Mouse (Mus musculus) embryonic facial prominence, embryonic 14.5 days (tissue): ENCODE results near the gene Echdc2. TPM values are rescaled to one million over a fixed set of nuclear protein-coding genes. Genes with fewer than 3 reads are reported as not detected.

Experiments used
- ATAC-seq: fragments of 200-750 bp; cut with Nextera tagmentation; 2 replicates; pipeline ENCODE4 v1.8.0; 2017; ENCODE audit warnings: low read depth, moderate number of reproducible peaks, moderate TSS enrichment
- DNase-seq: peaks from one replicate; pipeline ENCODE4 v3.0.0-alpha.2; 2015; ENCODE audit warnings: low spot score
- H3K27ac ChIP-seq: fragments of 300-500 bp; sonication (generic); replicated peaks from 2 replicates; pipeline ENCODE4 v1.5.1; 2014; ENCODE audit warnings: low read depth, mild to moderate bottlenecking, low read length, moderate library complexity
- H3K27me3 ChIP-seq: fragments of 300-500 bp; sonication (generic); replicated peaks from 2 replicates; pipeline ENCODE4 v1.6.1; 2014; ENCODE audit warnings: low read length; ENCODE audit not compliant: control insufficient read depth, insufficient read depth
- H3K36me3 ChIP-seq: fragments of 300-500 bp; sonication (generic); 2 replicates; pipeline ENCODE4 v1.6.1; 2014; ENCODE audit warnings: low read length, mixed read lengths; ENCODE audit not compliant: control insufficient read depth, insufficient read depth
- H3K4me1 ChIP-seq: fragments of 300-500 bp; sonication (generic); 2 replicates; pipeline ENCODE4 v1.6.1; 2014; ENCODE audit warnings: antibody characterized with exemption, low read length; ENCODE audit not compliant: control insufficient read depth, insufficient read depth
- H3K4me2 ChIP-seq: fragments of 300-500 bp; sonication (generic); 2 replicates; pipeline ENCODE4 v1.6.1; 2014; ENCODE audit warnings: low read depth, mild to moderate bottlenecking, low read length, moderate library complexity, mixed read lengths
- H3K4me3 ChIP-seq: fragments of 300-500 bp; sonication (generic); 2 replicates; pipeline ENCODE4 v1.5.1; 2014; ENCODE audit warnings: low read depth, mild to moderate bottlenecking, low read length
- H3K9ac ChIP-seq: fragments of 300-500 bp; sonication (generic); 2 replicates; pipeline ENCODE4 v1.6.1; 2014; ENCODE audit warnings: low read depth, mild to moderate bottlenecking, low read length, moderate library complexity, mixed read lengths
- H3K9me3 ChIP-seq: fragments of 300-500 bp; sonication (generic); 2 replicates; pipeline ENCODE4 v1.6.1; 2016; ENCODE audit warnings: low read length; ENCODE audit not compliant: control insufficient read depth
- WGBS: fragments of 180-500 bp; shearing (Covaris S2); extraction: QIAGEN DNeasy Blood & Tissue Kit; methylation state at CpG from one replicate; pipeline ENCODE4 v1.1.7; 2014; 5-methylcytosine and 5-hydroxymethylcytosine counted together
- polyA plus RNA-seq: library from polyadenylated mRNA; unstranded; fragments of >200 nt; fragmentation: Nextera tagmentation; extraction: Ambion mirVana; gene quantifications from 2 replicates; pipeline ENCODE4 v1.2.1, GENCODE M21; 2014

Gene Echdc2
- polyA plus RNA-seq, 1 experiment from 2014 or later: 36.6 TPM

GRCm38 (mm10) chr4:108217332-108218179, 52.3 kb downstream of the Echdc2 start, which contains the start of gene Zyg11a:
TSS of gene Zyg11a (minus strand) at chr4:108218048.
- peak within 1 kb of the TSS; percentile 42 for H3K9ac ChIP-seq
- peak within 1 kb of the TSS; percentile 50 for H3K4me3 ChIP-seq
- H3K9me3 ChIP-seq: no peaks in the 10 kb centered on the region
- H3K36me3 ChIP-seq: no peaks in the 10 kb centered on the region
- 2% methylated on average over 15 of the region's 107 CpGs for WGBS
- H3K27me3 ChIP-seq: peaks cover 36% of the 10 kb centered on the region
- peak within 1 kb of the TSS; percentile 70 for H3K4me2 ChIP-seq
- DNase-seq (peak; percentile 4), ATAC-seq (peak; percentile 55)
- H3K4me1 ChIP-seq: no peaks in the 10 kb centered on the region
- H3K27ac ChIP-seq: no peak within 1 kb of the TSS

GRCm38 (mm10) chr4:108219019-108219418, 53.8 kb downstream of the Echdc2 start:
- peaks cover 36% of the 10 kb centered on the region for H3K27me3 ChIP-seq
- H3K9me3 ChIP-seq: no peaks in the 10 kb centered on the region
- H3K9ac ChIP-seq: no peak overlapping the region
- no peaks in the 10 kb centered on the region for H3K36me3 ChIP-seq
- H3K4me1 ChIP-seq: no peaks in the 10 kb centered on the region
- ATAC-seq (no peak), DNase-seq (no peak)
- H3K4me3 ChIP-seq: no peak overlapping the region
- peak overlapping the region; percentile 32 for H3K4me2 ChIP-seq
- no peak overlapping the region for H3K27ac ChIP-seq
- WGBS: 6% methylated on average over 9 of the region's 9 CpGs

- no peaks in the 10 kb centered on the region for H3K9me3 ChIP-seq
- H3K27me3 ChIP-seq: peaks cover 25% of the 10 kb centered on the region
- no peak overlapping the region for H3K27ac ChIP-seq
- ATAC-seq: no peak
- H3K4me2 ChIP-seq: no peak overlapping the region
- DNase-seq: no peak
- H3K4me3 ChIP-seq: no peak overlapping the region
- H3K36me3 ChIP-seq: no peaks in the 10 kb centered on the region
- H3K9ac ChIP-seq: no peak overlapping the region
- WGBS: 87% methylated on average over 5 of the region's 5 CpGs
- H3K4me1 ChIP-seq: no peaks in the 10 kb centered on the region
These were observed 57.3 kb downstream of the Echdc2 start for GRCm38 (mm10) chr4:108222507-108222906.

- DNase-seq (no peak), ATAC-seq (no peak)
- H3K4me3 ChIP-seq: no peak overlapping the region
- 54% methylated on average over 3 of the region's 3 CpGs for WGBS
- no peaks in the 10 kb centered on the region for H3K9me3 ChIP-seq
- H3K27ac ChIP-seq: no peak overlapping the region
- H3K27me3 ChIP-seq: no peaks in the 10 kb centered on the region
- no peak overlapping the region for H3K4me2 ChIP-seq
- H3K9ac ChIP-seq: no peak overlapping the region
- H3K4me1 ChIP-seq: no peaks in the 10 kb centered on the region
- H3K36me3 ChIP-seq: no peaks in the 10 kb centered on the region
These were observed 60.2 kb downstream of the Echdc2 start for GRCm38 (mm10) chr4:108225341-108225872.

Other genes starting within 250 kb of the Echdc2 start
- gene Cpt2, start 241.8 kb upstream of the Echdc2 start, polyA plus RNA-seq: 32.4 and 36.3 TPM in 2 replicates
- gene Slc1a7, start 197.1 kb upstream of the Echdc2 start, polyA plus RNA-seq: 0.17 TPM in 1 of 2 replicates, not detected in the other
- gene Podn, start 69.0 kb upstream of the Echdc2 start, polyA plus RNA-seq: 5.5 and 6.4 TPM in 2 replicates
- gene Scp2, start 20.4 kb upstream of the Echdc2 start, polyA plus RNA-seq: 199 and 200 TPM in 2 replicates
- 0.07 TPM in 1 of 2 replicates, not detected in the other for gene Zyg11a, start 52.6 kb downstream of the Echdc2 start, polyA plus RNA-seq
- 13.8 and 14.5 TPM in 2 replicates for gene Zyg11b, start 135.7 kb downstream of the Echdc2 start, polyA plus RNA-seq
- 39.5 and 40.2 TPM in 2 replicates for gene Coa7, start 162.7 kb downstream of the Echdc2 start, polyA plus RNA-seq
- 3.9 and 4.7 TPM in 2 replicates for gene Shisal2a, start 217.9 kb downstream of the Echdc2 start, polyA plus RNA-seq
- gene Gpx7, start 241.5 kb downstream of the Echdc2 start, polyA plus RNA-seq: 124 and 127 TPM in 2 replicates